Mouse (Mus musculus): ENCODE results near the gene Fscn1.

GRCm38 (mm10) chr5:142937956-142938727 is 22.0 kb upstream of the Fscn1 start:
- no peak for TF ChIP-seq CTCF (IDR thresholded peaks at IDR 0.05; ENCODE audit: insufficient read depth, low read depth, low read length)
- TF ChIP-seq POLR2A (IDR thresholded peaks at IDR 0.05; ENCODE audit: insufficient read depth, low read depth, low read length) = no peak

All from olfactory bulb, adult 2 months (tissue).